Mouse (Mus musculus): ENCODE data around the gene Tfe3.
"Not testable (repeated sequence)": the region's sequence is repeated elsewhere in the genome, so short reads cannot be mapped to it uniquely, and the experiment has no call there.

The Tfe3 gene

DNA sequence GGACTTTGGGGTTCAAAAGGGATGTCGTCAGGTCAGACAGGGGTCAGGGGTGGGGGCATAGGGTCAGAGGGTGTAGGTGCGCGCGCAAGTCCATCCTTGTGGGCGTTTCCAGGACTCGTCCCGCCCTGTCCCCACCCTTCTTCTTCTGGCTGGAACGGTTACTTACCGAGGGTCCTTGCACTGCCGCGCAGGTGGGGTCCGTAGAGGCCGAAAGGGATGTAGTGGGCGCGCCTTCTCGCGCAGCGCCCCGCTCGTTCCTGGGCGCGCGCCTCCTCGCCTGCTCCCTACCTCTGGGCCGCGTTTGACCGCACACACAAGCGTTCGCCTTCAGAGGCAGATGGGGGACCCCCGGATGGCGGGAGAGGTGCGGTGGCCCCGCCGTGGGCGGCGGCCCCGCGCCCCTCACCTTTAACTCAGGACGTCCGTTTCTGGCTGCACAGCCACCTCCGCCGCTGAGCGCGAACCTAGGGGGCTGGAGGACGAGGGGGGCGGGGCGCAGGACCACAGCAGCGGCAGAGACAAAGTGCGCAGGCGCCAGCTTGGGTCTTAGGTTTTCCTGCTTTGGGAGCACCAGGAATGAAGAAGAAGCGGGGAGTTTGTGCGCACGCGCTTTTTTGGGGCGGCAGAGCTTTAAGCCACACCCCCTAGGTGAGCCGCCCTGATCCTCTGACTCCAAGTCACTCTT, 11.8 kb upstream of the Tfe3 start, which contains the start of gene Ccdc120:
Ccdc120 (minus strand) TSS at position 474 of the 685 bp plus-strand sequence.
- no peak for DNase-seq (ENCODE audit: low spot score)

DNA sequence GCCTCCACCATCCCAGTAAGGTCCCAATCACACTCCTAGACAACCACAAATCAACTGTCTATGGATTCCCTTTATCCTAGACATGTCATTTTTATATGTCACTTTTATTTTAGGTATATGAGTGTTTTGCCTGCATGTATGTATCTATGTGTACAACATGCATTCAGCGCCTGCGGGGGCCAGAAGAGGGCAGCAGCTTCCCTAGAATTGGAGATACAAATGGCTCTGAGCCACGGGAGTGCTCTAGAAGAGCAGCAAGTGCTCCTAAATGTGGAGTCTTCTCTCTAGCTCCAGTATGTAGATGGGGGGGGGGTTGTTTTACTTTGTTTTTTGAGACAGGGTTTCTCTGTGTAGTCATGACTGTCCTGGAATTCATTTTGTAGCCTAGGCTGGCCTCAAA, 8.7 kb upstream of the Tfe3 start:
- DNase-seq (ENCODE audit: low spot score), result not testable (repeated sequence)

DNA sequence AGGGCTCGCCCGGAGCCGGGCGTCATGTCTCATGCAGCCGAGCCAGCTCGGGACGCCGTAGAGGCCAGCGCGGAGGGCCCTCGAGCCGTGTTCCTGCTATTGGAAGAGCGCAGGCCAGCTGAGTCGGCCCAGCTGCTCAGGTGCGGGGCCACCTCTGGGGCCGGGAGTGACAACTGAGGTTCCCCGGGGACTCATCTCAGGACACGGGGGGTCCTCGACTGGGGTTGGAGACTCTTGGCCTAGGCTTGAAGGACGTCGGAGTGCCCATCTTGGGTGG, 499 bp downstream of the Tfe3 start:
- DNase-seq (ENCODE audit: low spot score), result no peak

DNA sequence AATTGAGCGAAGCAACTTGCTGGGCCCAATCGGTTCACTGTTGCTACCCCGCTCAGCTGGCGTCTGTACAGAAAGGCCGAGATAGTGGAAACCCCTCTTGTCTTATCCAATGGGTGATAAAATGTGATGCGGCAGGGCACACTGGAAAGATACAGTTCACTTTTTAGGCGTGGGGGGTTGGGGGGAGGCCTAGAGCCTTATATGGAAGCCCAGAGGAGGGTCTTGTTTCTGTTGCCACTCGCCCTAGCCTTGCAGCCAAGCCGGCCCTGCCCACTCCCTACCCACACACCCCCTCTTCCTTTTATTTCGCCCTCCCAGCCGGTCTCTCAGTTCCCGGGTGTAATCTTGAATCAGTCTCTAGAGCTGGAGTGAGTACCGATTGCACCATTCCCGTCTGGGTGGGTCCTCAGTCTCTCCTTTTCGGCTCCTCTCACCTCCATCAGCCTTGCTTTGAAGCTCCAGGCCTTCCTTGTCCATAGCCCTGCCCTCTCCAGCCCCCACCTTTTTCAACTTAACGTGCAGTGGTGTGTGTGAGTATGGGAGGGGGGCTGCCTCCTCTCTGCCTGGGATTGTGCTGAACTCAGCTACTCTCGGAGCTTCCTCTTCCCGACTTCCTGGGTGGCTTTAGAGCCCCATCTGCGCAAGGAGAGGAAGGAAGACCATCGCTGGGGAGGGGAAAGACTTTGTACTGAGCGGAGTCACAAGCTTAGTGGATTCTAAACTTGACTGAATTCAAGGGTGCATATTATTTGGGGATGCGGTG, 1.5 kb downstream of the Tfe3 start:
- DNase-seq (ENCODE audit: low spot score), result no peak

DNA sequence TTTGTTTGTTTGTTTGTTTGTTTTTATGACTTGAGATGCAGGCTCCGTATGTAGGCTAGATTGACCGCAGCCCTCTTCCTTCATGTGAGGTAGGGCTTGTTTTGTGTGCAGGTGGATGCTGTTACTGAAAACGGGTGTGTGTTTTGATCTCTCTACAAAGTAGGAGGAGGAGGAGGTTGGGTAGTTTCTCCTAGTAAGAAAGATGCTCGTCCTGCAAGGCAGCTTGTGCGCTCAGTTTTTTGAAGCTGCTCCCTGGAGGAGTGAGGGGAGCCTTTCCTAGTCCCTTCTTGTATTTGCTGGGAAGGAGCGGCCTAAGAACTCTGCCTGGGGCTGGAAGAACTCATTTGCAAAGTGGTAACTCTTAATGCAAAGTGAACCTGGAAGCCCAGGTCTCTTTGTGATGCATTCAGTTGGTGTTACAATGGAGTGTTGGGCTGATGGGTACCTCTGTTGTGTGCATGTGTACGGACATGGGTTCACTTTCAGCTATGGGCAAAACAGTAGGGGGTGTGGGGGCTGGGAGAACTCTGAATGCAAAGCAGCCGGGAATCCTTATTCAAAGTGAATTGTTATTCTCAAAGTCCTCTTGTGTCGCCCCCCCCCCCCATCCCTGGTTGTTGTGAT, 2.4 kb downstream of the Tfe3 start:
- DNase-seq (ENCODE audit: low spot score), result no peak

DNA sequence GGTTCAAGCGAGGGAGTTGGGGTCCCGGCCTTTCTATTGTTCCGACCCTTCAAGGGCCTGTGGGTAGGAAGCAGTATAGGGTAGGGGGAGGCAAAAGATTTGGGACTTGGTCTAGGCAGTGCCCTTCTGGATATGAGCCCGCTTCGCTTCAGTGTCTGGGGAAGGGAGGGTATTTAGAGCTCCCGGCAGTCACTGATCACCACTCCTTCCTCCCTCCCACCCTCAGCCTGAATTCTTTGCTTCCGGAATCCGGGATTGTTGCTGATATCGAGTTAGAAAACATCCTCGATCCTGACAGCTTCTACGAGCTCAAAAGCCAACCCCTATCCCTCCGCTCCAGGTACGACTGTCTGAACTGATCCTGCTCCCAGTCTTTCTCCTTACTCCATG, 2.9 kb downstream of the Tfe3 start:
- DNase-seq (ENCODE audit: low spot score), result no peak

GRCm38 (mm10) chrX:7765764-7766163, 3.4 kb downstream of the Tfe3 start:
- DNase-seq (ENCODE audit: low spot score), result no peak

GRCm38 (mm10) chrX:7769302-7770017, 7.1 kb downstream of the Tfe3 start:
- no peak for DNase-seq (ENCODE audit: low spot score)

GRCm38 (mm10) chrX:7772766-7773165, 10.4 kb downstream of the Tfe3 start:
- DNase-seq (ENCODE audit: low spot score), result no peak

- DNase-seq (ENCODE audit: low spot score), result no peak
Measured at GRCm38 (mm10) chrX:7775501-7776205, 13.3 kb downstream of the Tfe3 start.

DNA sequence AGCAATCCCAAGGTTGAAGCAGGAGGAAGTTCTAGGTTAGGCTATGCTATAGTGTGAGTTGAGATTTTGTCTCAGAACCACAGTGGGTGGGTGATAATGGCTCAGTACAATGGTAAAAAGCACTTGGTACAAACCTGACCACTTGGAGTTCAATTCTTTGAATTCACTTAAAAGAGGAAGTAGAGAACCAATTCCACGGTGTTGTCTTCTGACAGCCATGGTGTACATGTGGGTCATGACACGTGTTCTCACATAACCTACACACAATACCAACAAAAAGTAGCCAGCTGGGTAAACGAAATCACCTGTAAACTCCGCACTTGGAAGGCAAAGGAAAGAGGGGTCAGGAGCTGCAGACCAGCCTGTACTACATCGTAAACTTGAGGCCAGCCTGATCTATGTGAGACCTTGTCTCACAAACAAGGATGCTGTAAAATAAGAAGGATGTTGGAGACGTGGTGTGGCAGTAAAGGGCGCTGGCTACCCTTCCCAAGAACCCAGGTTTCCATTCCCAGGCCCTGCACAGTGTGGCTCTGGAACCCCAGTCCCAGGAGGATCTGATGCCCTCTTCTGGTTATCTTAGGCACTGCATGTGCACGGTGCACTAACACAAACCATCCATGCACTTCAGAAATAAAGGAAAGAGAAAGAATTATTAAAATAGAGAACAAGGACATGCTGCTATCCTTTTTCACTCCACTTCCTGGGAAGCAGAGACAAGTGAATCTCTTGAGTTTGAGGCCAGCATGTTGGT, 14.1 kb downstream of the Tfe3 start:
- peak; percentile 47 for DNase-seq (ENCODE audit: low spot score)

- DNase-seq (ENCODE audit: low spot score), result peak; percentile 65
Measured at GRCm38 (mm10) chrX:7778450-7779244, 16.3 kb downstream of the Tfe3 start.

GRCm38 (mm10) chrX:7779294-7779693, 16.9 kb downstream of the Tfe3 start:
- DNase-seq (ENCODE audit: low spot score), result no peak

DNA sequence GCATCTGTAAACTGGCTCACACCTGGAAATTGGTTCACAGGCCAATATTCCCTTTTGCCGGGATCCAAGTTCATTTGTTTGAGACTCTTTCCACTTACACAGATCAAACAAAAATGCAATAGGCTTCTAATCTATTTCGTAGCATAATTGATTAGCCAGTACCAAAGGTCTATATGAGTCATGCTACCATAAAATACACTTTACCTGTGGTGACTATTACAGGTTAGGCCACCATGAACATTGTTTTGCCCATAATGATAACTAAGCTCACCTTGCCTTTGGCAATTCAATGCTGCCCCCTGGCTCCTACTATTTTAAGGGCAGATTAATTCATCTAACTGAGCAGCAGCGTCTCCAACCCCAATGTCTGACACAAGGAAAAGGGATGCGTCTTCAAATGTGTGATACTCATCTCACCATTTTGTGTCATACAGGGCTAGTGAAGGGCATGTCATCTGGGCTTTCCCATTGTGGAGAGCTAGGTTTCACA, 20.3 kb downstream of the Tfe3 start:
- no peak for DNase-seq (ENCODE audit: low spot score)

GRCm38 (mm10) chrX:7789542-7790136, 27.3 kb downstream of the Tfe3 start, which contains the start of gene Gripap1:
Gene Gripap1 (plus strand): TSS chrX:7789765.
- DNase-seq (ENCODE audit: low spot score), result peak; percentile 82

GRCm38 (mm10) chrX:7790309-7790708, 27.9 kb downstream of the Tfe3 start:
- DNase-seq (ENCODE audit: low spot score), result no peak

GRCm38 (mm10) chrX:7793361-7793760, 31.0 kb downstream of the Tfe3 start:
- peak; percentile 41 for DNase-seq (ENCODE audit: low spot score)

DNA sequence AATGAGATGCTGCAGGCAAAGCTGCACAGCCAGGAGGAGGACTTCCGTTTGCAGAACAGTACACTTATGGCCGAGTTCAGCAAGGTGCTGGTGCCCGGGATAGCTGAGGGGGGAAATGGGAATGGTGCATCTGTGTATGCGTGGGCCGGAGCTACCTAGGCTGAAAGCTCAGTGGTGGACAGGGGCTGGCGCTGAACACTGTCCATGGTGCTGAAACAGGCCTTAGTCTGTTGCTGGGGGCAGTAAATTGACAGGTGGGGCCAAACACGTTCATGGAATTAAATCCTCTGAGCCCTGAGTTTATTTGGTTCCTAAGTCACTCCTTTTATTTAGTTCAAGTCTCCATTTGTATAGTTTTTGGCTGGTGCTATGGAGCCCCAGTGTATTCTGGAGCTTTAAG, 32.7 kb downstream of the Tfe3 start:
- DNase-seq (ENCODE audit: low spot score), result peak; percentile 39

DNA sequence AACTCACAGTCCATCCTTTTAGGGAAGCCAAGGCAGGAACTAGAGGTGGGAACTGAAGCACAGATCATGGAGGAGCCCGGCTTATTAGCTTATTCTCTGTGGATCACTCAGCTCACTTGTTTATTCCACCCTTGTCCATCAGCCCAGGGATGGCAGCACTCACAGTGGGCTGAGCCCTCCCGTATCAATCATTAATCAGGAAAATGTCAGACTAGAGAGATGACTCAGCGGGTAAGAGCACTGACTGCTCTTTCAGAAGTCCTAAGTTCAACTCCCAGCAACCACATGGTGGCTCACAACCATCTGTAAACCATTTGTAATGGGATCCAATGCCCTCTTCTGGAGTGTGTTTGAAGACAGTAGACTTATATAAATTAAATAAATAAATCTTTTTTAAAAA, 35.0 kb downstream of the Tfe3 start:
- no peak for DNase-seq (ENCODE audit: low spot score)

DNA sequence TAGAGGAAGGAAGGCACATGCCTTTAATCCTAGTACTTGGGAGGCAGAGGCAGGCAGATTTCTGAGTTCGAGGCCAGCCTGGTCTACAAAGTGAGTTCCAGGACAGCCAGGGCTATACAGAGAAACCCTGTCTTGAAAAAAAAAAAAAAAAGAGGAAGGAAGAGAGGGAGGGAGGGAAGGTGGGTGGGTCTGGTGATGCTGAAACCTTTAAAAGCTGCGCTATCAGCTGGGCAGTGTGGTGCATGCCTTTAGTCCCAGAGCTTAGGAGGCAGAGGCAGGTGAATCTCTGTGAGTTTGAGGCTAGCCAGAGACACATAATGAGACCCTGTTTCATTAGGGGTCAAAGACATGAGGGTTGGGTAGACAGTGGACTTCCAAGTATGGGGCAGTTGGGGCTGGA, 39.8 kb downstream of the Tfe3 start:
- DNase-seq (ENCODE audit: low spot score), result not testable (repeated sequence)

Measured in c-Kit-positive CD71-positive TER-119-positive erythroid progenitor cells, embryonic 14.5 days (primary cell).